Mouse (Mus musculus) hindbrain, embryonic 14.5 days (tissue): ENCODE results near the gene Mettl26. TPM values are rescaled to one million over a fixed set of nuclear protein-coding genes. Genes with fewer than 3 reads are reported as not detected.
A peak's percentile ranks its signal among the peaks of the same experiment; 100 is the strongest.

ENCODE experiments used
- ATAC-seq: fragments of 200-750 bp; cut with Nextera tagmentation; 2 replicates; pipeline ENCODE4 v1.8.0; 2017; ENCODE audit warnings: moderate number of reproducible peaks, mild to moderate bottlenecking, moderate TSS enrichment, moderate library complexity; ENCODE audit not compliant: low FRiP score
- DNase-seq: peaks from one replicate; pipeline ENCODE4 v3.0.0-alpha.2; 2015; ENCODE audit warnings: low spot score
- H3K27ac ChIP-seq: fragments of 300-500 bp; sonication (generic); 2 replicates; pipeline ENCODE4 v1.5.1; 2014; ENCODE audit warnings: mild to moderate bottlenecking, moderate library complexity
- H3K27me3 ChIP-seq: fragments of 300-500 bp; sonication (generic); 2 replicates; pipeline ENCODE4 v1.6.1; 2014; ENCODE audit warnings: mild to moderate bottlenecking, low read length, mixed read lengths; ENCODE audit not compliant: control insufficient read depth, insufficient read depth
- H3K36me3 ChIP-seq: fragments of 300-500 bp; sonication (generic); replicated peaks from 2 replicates; pipeline ENCODE4 v1.6.1; 2014; ENCODE audit not compliant: control insufficient read depth, insufficient read depth
- H3K4me1 ChIP-seq: fragments of 300-500 bp; sonication (generic); replicated peaks from 2 replicates; pipeline ENCODE4 v1.6.1; 2014; ENCODE audit warnings: antibody characterized with exemption, low read length, mixed read lengths; ENCODE audit not compliant: control insufficient read depth, insufficient read depth
- H3K4me2 ChIP-seq: fragments of 300-500 bp; sonication (generic); replicated peaks from 2 replicates; pipeline ENCODE4 v1.6.1; 2014; ENCODE audit warnings: mild to moderate bottlenecking, moderate library complexity
- H3K4me3 ChIP-seq: fragments of 300-500 bp; sonication (generic); replicated peaks from 2 replicates; pipeline ENCODE4 v1.5.1; 2014; ENCODE audit warnings: mild to moderate bottlenecking, low read length
- H3K9ac ChIP-seq: fragments of 300-500 bp; sonication (generic); 2 replicates; pipeline ENCODE4 v1.6.1; 2014
- H3K9me3 ChIP-seq: fragments of 300-500 bp; sonication (generic); 2 replicates; pipeline ENCODE4 v1.6.1; 2016; ENCODE audit warnings: low read length; ENCODE audit not compliant: control insufficient read depth
- whole genome bisulfite sequencing: fragments of 180-500 bp; shearing (Covaris S2); extraction: QIAGEN DNeasy Blood & Tissue Kit; methylation state at CpG from one replicate; pipeline ENCODE4 v1.1.7; 2014; 5-methylcytosine and 5-hydroxymethylcytosine counted together
- polyA plus RNA-seq: library from polyadenylated mRNA; unstranded; fragments of >200 nt; fragmentation: Nextera tagmentation; extraction: Ambion mirVana; gene quantifications from 2 replicates; pipeline ENCODE4 v1.2.1, GENCODE M21; 2014

The Mettl26 gene
- polyA plus RNA-seq, 1 experiment from 2014 or later = 67.3 TPM

DNA sequence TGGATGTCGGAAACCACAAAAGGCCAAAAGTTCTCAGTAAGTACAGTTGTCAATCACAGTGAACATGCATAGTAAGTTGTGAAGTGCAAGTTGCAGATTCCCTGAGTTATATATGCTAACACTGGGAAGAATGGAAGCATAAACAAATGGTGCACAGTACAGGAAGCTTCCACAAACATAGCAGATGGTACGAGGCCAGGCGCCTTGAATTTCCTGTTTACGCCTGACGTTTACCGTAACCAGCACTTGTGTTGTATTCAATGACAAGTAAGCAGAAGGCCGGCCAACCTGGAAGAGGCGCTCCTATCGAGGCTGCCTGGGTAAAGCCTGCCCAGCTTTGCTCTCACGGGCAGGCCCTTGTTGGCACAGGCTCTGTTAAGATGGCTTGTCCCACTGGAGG lies 12.6 kb downstream of the Mettl26 start:
- Histone ChIP-seq H3K9me3 (no peaks in the 10 kb centered on the region), H3K4me1 (no peaks in the 10 kb centered on the region), H3K27ac (no peak overlapping the region), H3K4me2 (no peak overlapping the region), H3K4me3 (no peak overlapping the region), H3K36me3 (peaks cover 59% of the 10 kb centered on the region), H3K9ac (no peak overlapping the region), H3K27me3 (no peaks in the 10 kb centered on the region)
- ATAC-seq (no peak), DNase-seq (no peak)
- 89% methylated on average over 10 of the region's 10 CpGs for whole genome bisulfite sequencing

- H3K4me2 ChIP-seq = no peak overlapping the region
- H3K27ac ChIP-seq = no peak overlapping the region
- H3K9me3 ChIP-seq = no peaks in the 10 kb centered on the region
- H3K9ac ChIP-seq = no peak overlapping the region
- peaks cover 45% of the 10 kb centered on the region for H3K36me3 ChIP-seq
- DNase-seq (no peak), ATAC-seq (no peak)
- no peaks in the 10 kb centered on the region for H3K27me3 ChIP-seq
- H3K4me1 ChIP-seq = no peaks in the 10 kb centered on the region
- WGBS = 91% methylated on average over 3 of the region's 3 CpGs
- H3K4me3 ChIP-seq = no peak overlapping the region
These were observed 14.0 kb downstream of the Mettl26 start for GRCm38 (mm10) chr17:25888837-25889236.

DNA sequence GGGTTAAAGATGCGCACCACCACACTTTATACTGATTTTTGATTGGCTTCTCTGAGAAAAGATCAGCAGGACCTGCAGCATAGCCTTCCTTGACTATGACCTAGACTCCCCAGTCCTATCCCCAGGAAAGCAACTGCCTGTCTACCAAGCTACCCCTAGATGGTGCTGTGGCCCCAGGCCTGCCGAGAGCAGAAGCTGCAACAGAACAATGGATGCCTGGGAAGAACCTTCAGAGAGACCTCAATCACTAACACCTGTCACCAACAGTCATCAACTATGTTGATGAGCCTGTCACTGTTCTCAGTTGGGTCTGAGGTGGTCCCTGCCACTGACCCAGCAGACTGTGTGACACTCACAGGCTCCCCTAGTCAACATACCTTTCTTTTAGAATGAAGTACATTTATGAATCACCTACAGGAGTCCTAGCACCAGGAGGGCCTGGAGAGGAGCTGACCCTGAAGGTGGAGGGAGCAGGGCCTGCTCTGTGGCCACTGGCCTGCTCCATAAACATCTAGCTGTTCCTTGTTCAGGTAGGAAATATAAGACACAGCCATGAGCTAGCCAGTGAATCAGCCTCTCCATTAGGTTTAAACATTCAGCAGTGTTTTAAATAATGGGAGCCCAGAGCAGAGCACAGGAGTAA lies 19.2 kb downstream of the Mettl26 start:
- 24% methylated on average over 2 of the region's 2 CpGs for WGBS
- Histone ChIP-seq H3K4me3 (no peak overlapping the region), H3K4me2 (no peak overlapping the region), H3K36me3 (peaks cover 14% of the 10 kb centered on the region), H3K4me1 (no peaks in the 10 kb centered on the region; the same call in 1 of the 2 replicates), H3K27me3 (no peaks in the 10 kb centered on the region), H3K27ac (peak overlapping the region; percentile 58), H3K9me3 (no peaks in the 10 kb centered on the region), H3K9ac (no peak overlapping the region)
- ATAC-seq (peak; percentile 75), DNase-seq (peak; percentile 80)

- DNase-seq (no peak), ATAC-seq (no peak)
- no peaks in the 10 kb centered on the region; the same call in 1 of the 2 replicates for H3K4me1 ChIP-seq
- H3K27me3 ChIP-seq = no peaks in the 10 kb centered on the region
- 14% methylated on average over 2 of the region's 2 CpGs for WGBS
- no peaks in the 10 kb centered on the region for H3K9me3 ChIP-seq
- H3K4me3 ChIP-seq = no peak overlapping the region
- H3K4me2 ChIP-seq = no peak overlapping the region
- no peak overlapping the region for H3K27ac ChIP-seq
- peaks cover under 1% of the 10 kb centered on the region; the same call in 1 of the 2 replicates for H3K36me3 ChIP-seq
- H3K9ac ChIP-seq = no peak overlapping the region
These were observed 20.5 kb downstream of the Mettl26 start for GRCm38 (mm10) chr17:25895415-25895814.

DNA sequence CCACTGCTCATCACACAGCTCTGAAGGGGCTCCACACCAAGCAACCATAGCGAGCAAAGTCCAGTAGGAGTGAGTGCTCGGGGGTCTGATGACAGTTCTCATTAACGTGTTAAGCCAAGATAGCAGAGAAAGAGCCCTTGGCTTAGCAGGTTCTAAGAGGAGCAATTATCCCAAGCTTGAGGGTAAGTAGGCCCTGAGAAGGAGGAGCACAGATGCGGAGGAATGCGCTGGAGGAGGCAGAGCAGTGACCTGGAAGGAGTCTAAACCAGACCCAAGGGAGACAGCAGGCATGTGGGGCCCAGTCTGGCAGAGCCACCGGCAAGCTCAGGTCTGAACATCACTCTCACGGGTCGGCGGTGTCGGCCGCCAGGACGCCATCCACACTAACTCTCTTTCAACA lies 21.0 kb downstream of the Mettl26 start:
- Histone ChIP-seq H3K4me2 (no peak overlapping the region), H3K4me1 (no peaks in the 10 kb centered on the region; the same call in 1 of the 2 replicates), H3K9ac (no peak overlapping the region), H3K4me3 (no peak overlapping the region), H3K36me3 (no peaks in the 10 kb centered on the region), H3K9me3 (no peaks in the 10 kb centered on the region), H3K27ac (no peak overlapping the region), H3K27me3 (no peaks in the 10 kb centered on the region)
- ATAC-seq (no peak), DNase-seq (no peak)
- 57% methylated on average over 12 of the region's 12 CpGs for WGBS

DNA sequence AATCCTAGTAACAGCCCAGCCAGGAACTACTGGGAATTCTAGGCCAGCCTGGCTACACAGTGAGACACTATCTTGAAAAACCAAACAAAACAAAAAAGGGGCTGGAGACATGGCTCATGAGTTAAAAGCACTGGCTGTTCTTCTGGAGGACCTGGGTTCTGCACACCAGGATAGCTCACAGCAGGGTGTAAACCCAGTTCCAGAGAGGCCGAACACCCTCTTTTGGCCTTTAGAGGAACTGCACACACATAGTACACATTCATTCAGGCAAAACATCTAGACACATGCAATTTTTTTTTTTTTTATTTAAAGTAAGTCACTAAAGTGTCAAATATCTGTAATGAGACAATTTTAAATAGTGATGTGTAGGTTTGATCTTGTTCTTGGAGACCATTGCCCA lies 25.3 kb downstream of the Mettl26 start:
- DNase-seq (no peak), ATAC-seq (no peak)
- Histone ChIP-seq H3K4me1 (no peaks in the 10 kb centered on the region), H3K9me3 (no peaks in the 10 kb centered on the region), H3K36me3 (no peaks in the 10 kb centered on the region), H3K9ac (no peak overlapping the region), H3K27ac (no peak overlapping the region), H3K4me2 (no peak overlapping the region), H3K27me3 (no peaks in the 10 kb centered on the region), H3K4me3 (no peak overlapping the region)
- 100% methylated on average over 1 of the region's 1 CpGs for whole genome bisulfite sequencing

- Histone ChIP-seq H3K4me1 (no peaks in the 10 kb centered on the region), H3K9me3 (no peaks in the 10 kb centered on the region), H3K4me2 (no peak overlapping the region), H3K9ac (no peak overlapping the region), H3K27ac (no peak overlapping the region), H3K27me3 (no peaks in the 10 kb centered on the region), H3K36me3 (no peaks in the 10 kb centered on the region), H3K4me3 (no peak overlapping the region)
- DNase-seq = no peak
- 88% methylated on average over 3 of the region's 3 CpGs for WGBS
- no peak for ATAC-seq
These were observed 28.2 kb downstream of the Mettl26 start for GRCm38 (mm10) chr17:25903061-25903460.

GRCm38 (mm10) chr17:25907640-25908039 lies 32.8 kb downstream of the Mettl26 start:
- no peak overlapping the region for H3K4me3 ChIP-seq
- no peaks in the 10 kb centered on the region for H3K27me3 ChIP-seq
- H3K4me2 ChIP-seq = no peak overlapping the region
- no peaks in the 10 kb centered on the region for H3K4me1 ChIP-seq
- no peak for DNase-seq
- ATAC-seq = no peak
- H3K9me3 ChIP-seq = no peaks in the 10 kb centered on the region
- no peaks in the 10 kb centered on the region for H3K36me3 ChIP-seq
- no peak overlapping the region for H3K9ac ChIP-seq
- WGBS = 89% methylated on average over 2 of the region's 2 CpGs
- no peak overlapping the region for H3K27ac ChIP-seq

GRCm38 (mm10) chr17:25911816-25912215 lies 36.9 kb downstream of the Mettl26 start:
- Histone ChIP-seq H3K27ac (no peak overlapping the region), H3K36me3 (no peaks in the 10 kb centered on the region), H3K4me2 (no peak overlapping the region), H3K9me3 (no peaks in the 10 kb centered on the region), H3K4me1 (no peaks in the 10 kb centered on the region), H3K27me3 (no peaks in the 10 kb centered on the region), H3K4me3 (no peak overlapping the region), H3K9ac (no peak overlapping the region)
- WGBS = 96% methylated on average over 4 of the region's 4 CpGs
- ATAC-seq = no peak
- DNase-seq = no peak
